Mouse (Mus musculus) liver, embryonic 14.5 days (tissue): ENCODE data around the gene Sfxn1. TPM values are rescaled to one million over a fixed set of nuclear protein-coding genes. Genes with fewer than 3 reads are reported as not detected.

Experiments used
- ATAC-seq: fragments of 200-750 bp; cut with Nextera tagmentation; 2 replicates; pipeline ENCODE4 v1.8.0; 2017; ENCODE audit warnings: moderate number of reproducible peaks, mild to moderate bottlenecking, moderate library complexity; ENCODE audit not compliant: insufficient read depth
- DNase-seq, 3 experiments: peaks; one replicate each; pipeline ENCODE4 v3.0.0-alpha.2; 2012 to 2013; ENCODE audit warnings: low read depth in 3 of 3, low spot score in 3 of 3
- H3K27ac ChIP-seq: fragments of 300-500 bp; sonication (generic); 2 replicates; pipeline ENCODE4 v1.5.1; 2014; ENCODE audit warnings: moderate library complexity, mild to moderate bottlenecking, control low read depth, inconsistent platforms
- H3K27me3 ChIP-seq: fragments of 300-500 bp; sonication (generic); 2 replicates; pipeline ENCODE4 v1.6.1; 2014; ENCODE audit warnings: mild to moderate bottlenecking, low read length, moderate library complexity; ENCODE audit not compliant: control insufficient read depth, insufficient read depth
- H3K36me3 ChIP-seq: fragments of 300-500 bp; sonication (generic); replicated peaks from 2 replicates; pipeline ENCODE4 v1.6.1; 2014; ENCODE audit warnings: low read depth; ENCODE audit not compliant: control insufficient read depth, insufficient read depth
- H3K4me1 ChIP-seq, 2 experiments: fragments of 200-500 bp in 1 of 2; fragments of 300-500 bp in 1 of 2; sonication (generic) in 1 of 2; replicated peaks; 2 replicates each; pipeline ENCODE4 v1.6.1; 2012 to 2014; ENCODE audit warnings: antibody characterized with exemption in 1 of 2, inconsistent platforms in 1 of 2, low read length in 1 of 2; ENCODE audit not compliant: control insufficient read depth in 2 of 2, insufficient read depth in 2 of 2
- H3K4me2 ChIP-seq: fragments of 300-500 bp; sonication (generic); 2 replicates; pipeline ENCODE4 v1.6.1; 2014; ENCODE audit warnings: low read depth, mild to moderate bottlenecking, control low read depth, moderate library complexity
- H3K4me3 ChIP-seq, 2 experiments: fragments of 200-500 bp in 1 of 2; fragments of 300-500 bp in 1 of 2; sonication (generic) in 1 of 2; 2 replicates each; pipeline ENCODE4 v1.5.1; 2012 to 2014; ENCODE audit warnings: low read depth in 2 of 2, low read length in 2 of 2, mild to moderate bottlenecking in 2 of 2, control low read depth in 1 of 2, inconsistent platforms in 1 of 2, moderate library complexity in 1 of 2; ENCODE audit not compliant: insufficient read depth in 1 of 2
- H3K9ac ChIP-seq: fragments of 300-500 bp; sonication (generic); replicated peaks from 2 replicates; pipeline ENCODE4 v1.6.1; 2014; ENCODE audit warnings: mild to moderate bottlenecking, control low read depth, moderate library complexity
- H3K9me3 ChIP-seq: fragments of 300-500 bp; sonication (generic); 2 replicates; pipeline ENCODE4 v1.6.1; 2016; ENCODE audit warnings: low read length, mixed read lengths; ENCODE audit not compliant: control insufficient read depth
- CTCF ChIP-seq: IDR thresholded peaks from 2 replicates; pipeline ENCODE4 v1.5.1; 2016; ENCODE audit warnings: antibody characterized with exemption, low read depth, control low read depth
- EP300 ChIP-seq: IDR thresholded peaks from 2 replicates; pipeline ENCODE4 v1.6.1; 2016; ENCODE audit warnings: antibody characterized with exemption, low read depth
- WGBS: fragments of 180-500 bp; shearing (Covaris S2); extraction: QIAGEN DNeasy Blood & Tissue Kit; methylation state at CpG from one replicate; pipeline ENCODE4 v1.1.7; 2014; ENCODE audit not compliant: insufficient replicate concordance; 5-methylcytosine and 5-hydroxymethylcytosine counted together
- polyA plus RNA-seq, 2 experiments: library from polyadenylated mRNA; depleted of rRNA in 1 of 2; stranded (reverse) in 1 of 2; unstranded in 1 of 2; fragments of >200 nt; fragmentation: Nextera tagmentation in 1 of 2; extraction: Ambion mirVana in 1 of 2; gene quantifications; 2 replicates each; pipeline versions ENCODE4 v1.2.1 to v1.2.3; 2012 to 2014

The Sfxn1 gene
- polyA plus RNA-seq (2012; rRNA removed) = 20.6 and 26.9 TPM in 2 replicates
- polyA plus RNA-seq (2014; fragmentation: Nextera tagmentation; extraction: Ambion mirVana) = 62.7 and 67.8 TPM in 2 replicates

DNA sequence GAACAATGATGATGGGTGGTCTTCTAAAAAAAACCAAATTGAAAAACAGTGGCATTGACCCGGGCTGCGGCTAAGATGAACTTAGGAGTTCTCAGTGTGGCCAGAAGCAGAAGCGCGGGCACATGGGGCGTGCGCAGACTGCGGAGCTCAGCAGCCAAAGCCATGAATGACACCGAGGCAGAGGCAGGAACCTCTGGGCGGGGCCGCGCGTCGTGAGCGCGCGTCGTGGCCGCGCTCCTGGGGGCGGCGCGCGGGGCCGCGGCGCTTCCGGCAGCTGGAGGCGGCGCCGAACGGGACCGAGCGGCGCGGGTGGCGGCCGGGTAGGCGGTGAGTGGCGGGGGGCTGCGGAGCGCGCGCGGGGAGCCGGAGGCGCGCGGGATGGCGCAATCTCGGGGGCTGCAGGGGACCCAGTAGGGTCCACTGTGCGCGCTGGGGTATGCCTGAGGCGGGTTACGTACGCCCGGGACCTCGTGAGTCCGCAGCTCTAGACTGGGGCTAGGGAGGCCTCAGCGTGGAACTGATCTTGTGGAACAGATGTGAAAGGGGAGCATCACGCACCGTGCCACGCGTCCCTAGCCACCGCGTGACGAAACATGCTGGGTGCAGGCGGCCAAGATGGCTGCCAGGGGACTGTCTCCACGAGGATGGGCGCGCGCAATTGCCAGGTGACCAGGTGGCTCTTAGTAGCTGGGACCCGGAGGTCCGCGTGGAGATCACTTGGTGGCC is at the start of gene Sfxn1:
Gene Sfxn1, plus strand, starts transcription at position 264 of the 726 bp plus-strand sequence.
- Histone ChIP-seq H3K27me3 (no peaks in the 10 kb centered on the region), H3K9ac (peak within 1 kb of the TSS; percentile 73), H3K36me3 (no peaks in the 10 kb centered on the region), H3K4me1 (peaks cover 2 to 18% of the 10 kb centered on the region in 2 experiments; a peak in 3 of 4 replicates), H3K27ac (peak within 1 kb of the TSS; percentile 1), H3K4me2 (peak within 1 kb of the TSS; percentile 79), H3K4me3 (peak within 1 kb of the TSS; percentile 75 to 78), H3K9me3 (no peaks in the 10 kb centered on the region)
- ATAC-seq (peak; percentile 86), DNase-seq (peak in 2 of 3 experiments; percentile 55 to 59)
- under 1% methylated on average over 74 of the region's 74 CpGs for WGBS
- no peak for TF ChIP-seq CTCF
- TF ChIP-seq EP300 = no peak

DNA sequence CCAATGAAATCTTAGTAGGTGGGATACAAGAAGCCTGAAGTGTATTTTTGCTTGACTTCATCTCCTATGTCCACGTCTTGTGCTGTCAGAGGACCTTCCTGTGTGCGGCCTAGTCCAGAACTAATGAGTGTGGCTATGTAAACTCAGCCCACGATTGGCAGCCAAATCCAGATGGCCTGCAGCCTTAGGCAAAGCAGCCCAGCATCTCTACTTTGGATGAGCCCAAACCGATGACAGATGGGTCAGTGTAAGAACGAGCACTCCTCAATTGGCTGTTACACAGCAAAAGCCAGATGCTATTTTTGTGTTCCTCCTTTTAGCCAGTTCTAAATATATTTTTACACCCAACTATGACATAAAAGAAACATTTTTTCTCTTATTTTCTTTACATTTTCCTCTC is 48.4 kb upstream of the Sfxn1 start:
- Histone ChIP-seq H3K9me3 (no peaks in the 10 kb centered on the region), H3K27me3 (no peaks in the 10 kb centered on the region), H3K27ac (no peak overlapping the region), H3K9ac (no peak overlapping the region), H3K4me1 (no peaks in the 10 kb centered on the region), H3K4me3 (no peak overlapping the region), H3K4me2 (no peak overlapping the region), H3K36me3 (no peaks in the 10 kb centered on the region)
- no peak for DNase-seq
- 62% methylated on average over 5 of the region's 5 CpGs for WGBS
- TF ChIP-seq CTCF (no peak), EP300 (no peak)
- no peak for ATAC-seq

DNA sequence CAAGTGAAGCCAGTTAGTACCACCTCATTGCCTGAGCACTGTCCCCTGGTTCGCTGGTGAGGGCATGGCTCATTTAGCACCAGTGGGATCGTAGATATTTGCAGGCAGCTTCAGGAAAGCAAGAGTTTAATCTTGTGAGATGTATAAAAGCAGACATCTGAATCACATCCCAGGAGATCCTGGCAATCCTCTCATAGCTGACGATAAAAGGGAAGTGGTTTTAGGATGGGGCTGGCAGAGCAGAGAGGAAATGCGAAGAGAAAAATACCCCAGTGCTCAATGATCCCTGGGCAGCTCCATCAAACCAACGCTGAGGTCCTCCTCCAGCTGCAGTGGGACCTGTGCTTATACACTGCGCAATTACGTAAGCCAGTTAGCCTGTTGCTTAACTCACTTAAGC is 44.6 kb upstream of the Sfxn1 start:
- Histone ChIP-seq H3K9ac (no peak overlapping the region), H3K4me2 (no peak overlapping the region), H3K4me1 (0 out of 4 replicates have a peak, but pooled peaks cover 0 to 2% of the 10 kb centered on the region in 2 experiments), H3K27ac (no peak overlapping the region), H3K27me3 (no peaks in the 10 kb centered on the region), H3K4me3 (no peak overlapping the region), H3K36me3 (no peaks in the 10 kb centered on the region), H3K9me3 (no peaks in the 10 kb centered on the region)
- ATAC-seq (no peak), DNase-seq (no peak)
- 63% methylated on average over 7 of the region's 7 CpGs for WGBS
- TF ChIP-seq EP300 (no peak), CTCF (no peak)

DNA sequence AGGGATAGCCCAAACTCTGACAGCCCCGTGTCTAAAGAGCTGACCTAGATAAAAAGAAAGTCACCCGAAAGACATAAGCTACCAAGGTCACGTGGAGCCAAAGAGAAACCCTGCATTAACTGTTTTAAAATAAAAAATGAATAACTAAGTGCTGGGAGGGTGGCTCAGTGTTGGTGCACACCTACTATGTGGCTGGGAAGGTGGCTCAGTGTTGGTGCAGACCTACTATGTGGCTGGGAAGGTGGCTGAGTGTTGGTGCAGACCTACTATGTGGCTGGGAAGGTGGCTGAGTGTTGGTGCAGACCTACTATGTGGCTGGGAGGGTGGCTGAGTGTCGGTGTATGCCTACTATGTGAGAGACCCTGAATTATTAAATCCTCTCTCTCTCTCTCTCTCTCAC is 38.0 kb upstream of the Sfxn1 start:
- H3K27me3 ChIP-seq = no peaks in the 10 kb centered on the region
- H3K4me2 ChIP-seq = no peak overlapping the region
- TF ChIP-seq EP300 (no peak), CTCF (no peak)
- H3K4me3 ChIP-seq = no peak overlapping the region
- H3K36me3 ChIP-seq = no peaks in the 10 kb centered on the region
- ATAC-seq (no peak), DNase-seq (no peak)
- 0 out of 4 replicates have a peak, but pooled peaks cover 0 to 2% of the 10 kb centered on the region in 2 experiments for H3K4me1 ChIP-seq
- no peak overlapping the region for H3K27ac ChIP-seq
- no peak overlapping the region for H3K9ac ChIP-seq
- 54% methylated on average over 4 of the region's 4 CpGs for WGBS
- no peaks in the 10 kb centered on the region for H3K9me3 ChIP-seq

DNA sequence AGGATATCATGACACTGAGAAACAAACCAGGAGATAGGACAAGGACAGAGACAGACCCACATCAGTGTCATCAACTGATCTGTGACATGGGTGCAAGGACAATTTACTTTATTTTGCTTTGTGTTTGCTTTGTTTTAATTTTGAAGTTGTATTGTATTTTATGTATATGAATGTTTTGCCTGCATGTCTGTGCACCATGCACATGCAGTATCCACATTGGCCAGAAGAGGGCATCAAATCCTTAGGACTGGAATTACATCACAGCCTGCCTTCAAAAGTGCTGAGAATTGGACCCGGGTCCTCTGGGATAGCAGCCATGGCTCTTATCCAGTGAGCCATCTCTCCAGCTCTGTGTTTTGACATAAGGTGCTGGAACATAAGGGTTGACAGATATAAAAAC is 36.1 kb upstream of the Sfxn1 start:
- WGBS = 45% methylated on average over 1 of the region's 1 CpGs
- DNase-seq = no peak
- TF ChIP-seq EP300 = no peak
- peak; percentile 70 for TF ChIP-seq CTCF

More for the DNA sequence above, 36.1 kb upstream of the Sfxn1 start:
- Histone ChIP-seq H3K4me2 (no peak overlapping the region), H3K36me3 (no peaks in the 10 kb centered on the region), H3K27me3 (no peaks in the 10 kb centered on the region; the same call in 1 of the 2 replicates), H3K9ac (no peak overlapping the region), H3K27ac (no peak overlapping the region), H3K4me3 (no peak overlapping the region), H3K4me1 (0 out of 4 replicates have a peak, but pooled peaks cover 0 to 2% of the 10 kb centered on the region in 2 experiments), H3K9me3 (no peaks in the 10 kb centered on the region)
- no peak for ATAC-seq
